Mouse (Mus musculus) liver, embryonic 15.5 days (tissue): Measurements from ENCODE around the gene Dhx38. TPM values are rescaled to one million over a fixed set of nuclear protein-coding genes. Genes with fewer than 3 reads are reported as not detected.
A peak's percentile ranks its signal among the peaks of the same experiment; 100 is the strongest.

Source experiments
- ATAC-seq: fragments of 200-750 bp; cut with Nextera tagmentation; 2 replicates; pipeline ENCODE4 v1.8.0; 2017; ENCODE audit warnings: moderate number of reproducible peaks, mild to moderate bottlenecking, moderate library complexity; ENCODE audit not compliant: insufficient read depth
- H3K27ac ChIP-seq: fragments of 300-500 bp; sonication (generic); replicated peaks from 2 replicates; pipeline ENCODE4 v1.5.1; 2015; ENCODE audit warnings: mild to moderate bottlenecking, inconsistent platforms
- H3K27me3 ChIP-seq: fragments of 300-500 bp; sonication (generic); 2 replicates; pipeline ENCODE4 v1.6.1; 2015; ENCODE audit warnings: mild to moderate bottlenecking, inconsistent platforms
- H3K36me3 ChIP-seq: fragments of 300-500 bp; sonication (generic); replicated peaks from 2 replicates; pipeline ENCODE4 v1.6.1; 2015; ENCODE audit warnings: moderate library complexity, mild to moderate bottlenecking, inconsistent platforms
- H3K4me1 ChIP-seq: fragments of 300-500 bp; sonication (generic); replicated peaks from 2 replicates; pipeline ENCODE4 v1.6.1; 2015; ENCODE audit warnings: inconsistent platforms
- H3K4me2 ChIP-seq: fragments of 300-500 bp; sonication (generic); 2 replicates; pipeline ENCODE4 v1.6.1; 2015; ENCODE audit warnings: moderate library complexity, mild to moderate bottlenecking, inconsistent platforms
- H3K4me3 ChIP-seq: fragments of 300-500 bp; sonication (generic); replicated peaks from 2 replicates; pipeline ENCODE4 v1.5.1; 2015; ENCODE audit warnings: mild to moderate bottlenecking, inconsistent platforms
- H3K9ac ChIP-seq: fragments of 300-500 bp; sonication (generic); 2 replicates; pipeline ENCODE4 v1.6.1; 2015; ENCODE audit warnings: moderate library complexity, mild to moderate bottlenecking, inconsistent platforms
- H3K9me3 ChIP-seq: fragments of 300-500 bp; sonication (generic); replicated peaks from 2 replicates; pipeline ENCODE4 v1.6.1; 2016; ENCODE audit warnings: inconsistent platforms
- WGBS: fragments of 180-500 bp; shearing (Covaris S2); methylation state at CpG from one replicate; pipeline ENCODE4 v1.1.7; 2015; ENCODE audit warnings: mixed read lengths; ENCODE audit not compliant: insufficient replicate concordance; 5-methylcytosine and 5-hydroxymethylcytosine counted together
- polyA plus RNA-seq: library from polyadenylated mRNA; unstranded; fragments of >200 nt; fragmentation: Nextera tagmentation; extraction: Ambion mirVana; gene quantifications from 2 replicates; pipeline ENCODE4 v1.2.1, GENCODE M21; 2015

Dhx38 gene
- polyA plus RNA-seq, 1 experiment from 2014 or later = 9.7 TPM

DNA sequence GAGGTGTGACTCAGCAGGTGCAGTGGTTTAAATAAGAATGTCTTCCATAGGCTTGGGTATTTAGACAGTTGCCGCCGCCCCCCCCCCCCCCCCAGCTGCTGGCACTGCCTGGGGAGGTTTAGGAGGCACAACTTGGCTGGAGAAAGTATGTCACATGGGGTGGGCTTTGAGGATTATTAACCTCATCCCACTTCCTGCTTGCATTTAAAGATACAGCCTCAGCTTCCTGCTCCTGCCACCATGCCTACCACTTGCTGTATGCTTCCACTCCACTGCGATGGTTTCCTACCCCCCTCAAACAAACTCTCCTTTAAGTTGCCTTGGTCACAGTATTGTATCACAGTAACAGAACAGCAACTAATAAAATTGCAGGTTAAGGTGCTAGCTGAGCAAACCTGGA lies 21.6 kb downstream of the Dhx38 start:
- WGBS = 25% methylated on average over 3 of the region's 3 CpGs
- Histone ChIP-seq H3K9me3 (no peaks in the 10 kb centered on the region), H3K36me3 (peaks cover 25% of the 10 kb centered on the region), H3K27ac (no peak overlapping the region), H3K9ac (no peak overlapping the region), H3K4me3 (no peak overlapping the region), H3K4me1 (no peaks in the 10 kb centered on the region), H3K4me2 (no peak overlapping the region), H3K27me3 (no peaks in the 10 kb centered on the region; the same call in 1 of the 2 replicates)
- no peak for ATAC-seq

- Histone ChIP-seq H3K9ac (no peak overlapping the region), H3K4me2 (no peak overlapping the region), H3K27ac (no peak overlapping the region), H3K4me1 (no peaks in the 10 kb centered on the region), H3K36me3 (peaks cover 14% of the 10 kb centered on the region), H3K27me3 (peaks cover 6% of the 10 kb centered on the region; the same call in 1 of the 2 replicates), H3K9me3 (no peaks in the 10 kb centered on the region), H3K4me3 (no peak overlapping the region)
- ATAC-seq = no peak
- WGBS = 68% methylated on average over 8 of the region's 8 CpGs
These were observed 22.7 kb downstream of the Dhx38 start for GRCm38 (mm10) chr8:109542748-109543519.

- no peaks in the 10 kb centered on the region for H3K4me1 ChIP-seq
- 52% methylated on average over 5 of the region's 5 CpGs for WGBS
- H3K36me3 ChIP-seq = peaks cover 7% of the 10 kb centered on the region
- no peak for ATAC-seq
- no peak overlapping the region for H3K9ac ChIP-seq
- no peak overlapping the region for H3K4me2 ChIP-seq
- H3K9me3 ChIP-seq = no peaks in the 10 kb centered on the region
- H3K27ac ChIP-seq = no peak overlapping the region
- no peak overlapping the region for H3K4me3 ChIP-seq
- peaks cover 6% of the 10 kb centered on the region; the same call in 1 of the 2 replicates for H3K27me3 ChIP-seq
These were observed 23.5 kb downstream of the Dhx38 start for GRCm38 (mm10) chr8:109542165-109542564.

GRCm38 (mm10) chr8:109536703-109537102 lies 29.0 kb downstream of the Dhx38 start:
- Histone ChIP-seq H3K4me1 (no peaks in the 10 kb centered on the region), H3K4me2 (no peak overlapping the region), H3K4me3 (no peak overlapping the region), H3K36me3 (no peaks in the 10 kb centered on the region), H3K27ac (no peak overlapping the region), H3K27me3 (peaks cover 6% of the 10 kb centered on the region; the same call in 1 of the 2 replicates), H3K9ac (no peak overlapping the region), H3K9me3 (no peaks in the 10 kb centered on the region)
- peak; percentile 47; the same call in 1 of the 2 replicates for ATAC-seq
- WGBS = 8% methylated on average over 5 of the region's 5 CpGs

DNA sequence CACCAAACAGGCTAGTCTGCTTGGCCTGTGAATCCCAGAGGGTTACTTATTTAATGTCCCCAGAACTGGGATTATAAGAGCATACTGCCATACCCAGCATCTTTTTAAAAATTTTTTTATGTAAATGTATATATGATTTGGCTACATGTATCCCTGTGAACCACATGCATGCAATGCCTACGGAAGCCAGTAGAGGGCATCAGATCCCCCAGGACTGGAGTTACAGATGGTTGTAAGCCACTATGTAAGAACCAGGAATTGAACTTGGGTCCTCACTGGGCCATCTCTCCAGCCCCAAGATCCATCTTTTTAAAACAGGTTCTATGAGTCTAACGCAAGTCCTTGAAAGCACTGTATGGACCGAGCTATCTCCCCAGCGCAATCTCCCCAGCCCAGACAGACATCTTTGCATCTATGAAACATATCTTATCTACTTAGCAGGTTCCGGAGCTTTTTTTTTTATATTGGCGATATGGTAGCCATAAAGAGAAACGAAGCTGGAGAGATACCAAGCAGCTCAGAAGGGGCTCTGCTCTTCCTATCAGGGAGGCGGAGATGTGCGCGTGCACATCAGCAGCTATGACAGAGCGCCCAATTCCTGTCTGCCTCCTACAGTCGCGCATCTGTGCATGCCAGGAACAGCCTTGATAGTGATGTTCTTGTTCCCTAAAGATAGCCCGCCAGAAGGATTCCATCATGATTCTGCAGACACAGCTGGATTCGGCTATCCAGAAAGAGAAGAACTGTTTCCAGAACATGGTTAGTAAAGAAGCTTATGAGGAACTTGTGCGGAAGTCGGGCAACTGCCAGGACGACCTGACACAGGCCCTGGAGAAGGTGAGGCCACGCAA lies 30.3 kb downstream of the Dhx38 start:
- no peak overlapping the region for H3K4me3 ChIP-seq
- H3K4me1 ChIP-seq = no peaks in the 10 kb centered on the region
- H3K4me2 ChIP-seq = no peak overlapping the region
- WGBS = 76% methylated on average over 19 of the region's 19 CpGs
- ATAC-seq = no peak
- no peak overlapping the region for H3K9ac ChIP-seq
- H3K9me3 ChIP-seq = no peaks in the 10 kb centered on the region
- no peak overlapping the region for H3K27ac ChIP-seq
- no peaks in the 10 kb centered on the region for H3K36me3 ChIP-seq
- peaks cover 6% of the 10 kb centered on the region; the same call in 1 of the 2 replicates for H3K27me3 ChIP-seq

- no peak for ATAC-seq
- Histone ChIP-seq H3K4me1 (no peaks in the 10 kb centered on the region), H3K27ac (no peak overlapping the region), H3K36me3 (no peaks in the 10 kb centered on the region), H3K4me2 (no peak overlapping the region), H3K4me3 (no peak overlapping the region), H3K9me3 (no peaks in the 10 kb centered on the region), H3K27me3 (no peaks in the 10 kb centered on the region), H3K9ac (no peak overlapping the region)
- WGBS = 42% methylated on average over 2 of the region's 2 CpGs
These were observed 41.7 kb downstream of the Dhx38 start for GRCm38 (mm10) chr8:109524008-109524407.

GRCm38 (mm10) chr8:109505560-109505959 lies 60.1 kb downstream of the Dhx38 start:
- Histone ChIP-seq H3K36me3 (no peaks in the 10 kb centered on the region), H3K4me1 (no peaks in the 10 kb centered on the region), H3K9ac (no peak overlapping the region), H3K4me2 (no peak overlapping the region), H3K4me3 (no peak overlapping the region), H3K9me3 (no peaks in the 10 kb centered on the region), H3K27me3 (no peaks in the 10 kb centered on the region), H3K27ac (no peak overlapping the region)
- ATAC-seq = no peak
- WGBS = 68% methylated on average over 5 of the region's 5 CpGs

DNA sequence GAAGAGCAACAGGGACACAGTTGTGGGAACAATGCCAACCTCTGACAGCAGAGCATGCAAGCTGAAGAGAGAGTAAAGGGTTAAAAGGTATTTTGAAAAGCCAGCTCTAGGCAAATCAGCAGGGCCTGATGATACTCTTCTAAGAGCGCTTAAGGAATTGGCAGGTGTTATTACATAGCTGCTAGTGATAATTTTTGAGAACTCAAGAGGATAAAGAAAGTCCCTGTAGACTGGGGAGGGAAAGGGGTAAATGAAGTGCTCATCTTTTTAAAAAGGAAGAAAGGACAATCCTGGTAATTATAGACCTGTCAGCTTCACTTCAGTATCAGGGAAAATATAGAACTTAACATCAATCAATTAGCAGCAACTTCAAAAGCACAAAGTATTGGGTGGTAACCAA lies 62.1 kb downstream of the Dhx38 start:
- no peaks in the 10 kb centered on the region for H3K36me3 ChIP-seq
- H3K4me2 ChIP-seq = no peak overlapping the region
- H3K4me1 ChIP-seq = no peaks in the 10 kb centered on the region
- H3K27me3 ChIP-seq = no peaks in the 10 kb centered on the region
- no peak overlapping the region for H3K4me3 ChIP-seq
- no peak for ATAC-seq
- H3K9me3 ChIP-seq = no peaks in the 10 kb centered on the region
- H3K27ac ChIP-seq = no peak overlapping the region
- no peak overlapping the region for H3K9ac ChIP-seq
- 71% methylated on average over 1 of the region's 1 CpGs for WGBS

DNA sequence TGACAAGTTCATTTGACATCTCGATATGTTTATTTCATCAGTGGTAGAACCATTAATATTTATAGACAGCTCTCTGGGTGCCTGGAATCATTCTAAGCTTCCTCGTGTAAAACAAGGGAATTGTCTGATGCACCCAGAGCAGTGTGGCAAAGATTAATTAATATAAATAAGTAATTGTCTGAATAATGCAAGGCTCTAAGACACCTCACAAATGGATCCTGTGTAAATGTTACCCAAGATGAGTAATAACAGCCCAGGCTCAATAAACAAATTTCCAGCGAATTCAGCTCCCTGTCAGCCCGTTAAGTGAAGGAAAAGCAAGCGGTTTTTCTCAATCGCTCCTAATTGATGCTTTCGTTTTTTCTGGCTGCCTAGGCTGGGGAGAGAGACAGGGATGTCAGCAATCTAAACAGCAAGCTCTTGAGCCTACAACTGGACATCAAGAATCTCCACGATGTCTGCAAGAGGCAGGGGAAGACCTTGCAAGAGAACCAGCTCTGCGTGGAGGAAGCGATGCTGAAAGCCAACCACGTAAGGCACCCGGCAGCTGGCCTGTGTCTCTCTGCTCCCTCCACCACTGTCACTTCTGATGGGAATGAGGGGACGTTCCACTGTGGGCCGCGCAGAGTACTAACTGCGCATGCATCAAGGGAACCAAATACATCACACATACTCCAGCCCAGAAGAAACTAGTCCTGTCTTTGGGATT lies 66.5 kb downstream of the Dhx38 start:
- H3K27me3 ChIP-seq = no peaks in the 10 kb centered on the region
- H3K9ac ChIP-seq = no peak overlapping the region
- 74% methylated on average over 16 of the region's 16 CpGs for WGBS
- H3K9me3 ChIP-seq = no peaks in the 10 kb centered on the region
- H3K4me2 ChIP-seq = no peak overlapping the region
- no peaks in the 10 kb centered on the region for H3K36me3 ChIP-seq
- no peaks in the 10 kb centered on the region for H3K4me1 ChIP-seq
- H3K27ac ChIP-seq = no peak overlapping the region
- no peak for ATAC-seq
- H3K4me3 ChIP-seq = no peak overlapping the region
